Mouse (Mus musculus) T-helper 17 cell (primary cell): ENCODE measurements around the gene Cdyl.

Source experiments
- in situ Hi-C, 2 experiments: fragments of 300-600 bp; cut with MboI, MseI; formaldehyde crosslinking; loops; 1 replicate in 1 of 2; 2 replicates in 1 of 2; pipeline ENCODE4 v1.15.1; 2025; ENCODE audit warnings: high pct_unique_total_duplicates in 2 of 2

Gene Cdyl

DNA sequence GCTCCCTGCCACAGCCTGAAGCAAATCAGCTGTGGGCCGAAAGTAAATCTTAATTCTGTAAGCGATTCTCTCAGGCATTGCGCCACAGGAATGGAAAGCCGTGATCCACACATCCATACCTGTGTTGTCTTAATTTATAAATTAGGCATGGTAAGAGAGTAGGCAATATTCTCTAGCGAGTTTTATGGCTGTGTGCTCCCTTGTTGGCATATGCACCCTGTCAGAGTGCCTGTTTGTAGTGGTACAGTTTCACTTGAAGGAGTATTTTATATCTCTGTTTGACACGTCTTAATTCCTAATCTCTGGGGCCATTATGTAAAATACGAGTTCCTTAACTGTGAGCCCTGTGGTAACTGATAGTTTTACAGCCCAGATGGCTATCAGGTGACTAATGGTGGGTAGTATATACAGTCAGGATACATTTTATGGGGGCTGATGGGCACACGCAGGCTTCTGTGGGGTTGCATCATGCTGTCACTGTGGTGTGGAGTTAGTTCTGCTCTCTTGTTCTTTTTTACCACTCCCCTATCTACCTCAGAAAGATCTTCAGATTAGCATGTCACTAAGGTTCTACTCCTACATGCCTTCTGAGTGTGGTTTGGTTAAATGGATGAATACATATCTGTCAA is 96.1 kb downstream of the Cdyl start:
- in situ Hi-C loops = no loop called here

DNA sequence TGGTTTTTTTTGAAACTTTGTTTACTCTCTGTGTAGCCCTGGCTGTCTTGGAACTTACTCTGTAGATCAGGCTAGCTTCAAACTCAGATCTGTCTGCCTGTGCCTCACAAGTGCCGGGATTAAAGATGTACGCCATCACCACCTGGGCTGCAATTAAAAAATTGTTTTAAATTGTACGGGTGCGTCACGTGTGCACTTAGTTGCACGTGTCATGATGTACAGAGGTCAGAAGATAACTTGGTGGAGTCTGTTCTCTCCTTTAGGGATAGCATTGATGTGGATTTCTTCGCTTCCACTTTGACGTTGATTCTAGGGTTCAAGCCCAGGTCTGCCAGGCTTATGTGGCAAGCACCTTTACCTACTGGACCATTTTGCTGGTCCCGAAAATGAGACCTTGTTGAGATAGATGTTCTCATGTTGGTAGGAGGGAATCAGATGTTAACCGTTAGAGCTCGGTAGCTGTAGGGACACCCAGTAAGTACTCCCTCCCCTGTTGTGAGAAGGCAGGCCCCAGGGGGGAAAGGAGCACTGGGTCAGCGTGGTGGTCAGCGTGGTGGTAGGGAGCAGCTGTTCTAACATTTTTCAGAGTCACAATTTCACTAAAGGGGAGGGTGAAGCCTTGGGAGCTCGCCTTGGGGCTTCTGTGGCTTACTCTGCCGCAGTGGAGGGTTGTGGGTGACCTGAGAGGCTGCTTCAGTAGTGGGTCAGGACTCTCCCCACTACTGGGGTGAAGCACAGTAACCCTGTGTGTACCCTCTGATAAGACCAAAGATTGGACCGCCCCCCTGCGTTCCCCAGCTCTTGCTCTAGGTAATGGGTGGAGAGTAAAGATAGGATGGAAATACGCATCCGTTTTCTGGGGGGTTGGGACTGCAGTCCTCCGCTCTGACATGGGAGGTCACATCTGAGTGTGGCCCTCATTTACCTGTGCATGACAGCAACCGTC is 97.0 kb downstream of the Cdyl start:
- in situ Hi-C loops = no loop called here

DNA sequence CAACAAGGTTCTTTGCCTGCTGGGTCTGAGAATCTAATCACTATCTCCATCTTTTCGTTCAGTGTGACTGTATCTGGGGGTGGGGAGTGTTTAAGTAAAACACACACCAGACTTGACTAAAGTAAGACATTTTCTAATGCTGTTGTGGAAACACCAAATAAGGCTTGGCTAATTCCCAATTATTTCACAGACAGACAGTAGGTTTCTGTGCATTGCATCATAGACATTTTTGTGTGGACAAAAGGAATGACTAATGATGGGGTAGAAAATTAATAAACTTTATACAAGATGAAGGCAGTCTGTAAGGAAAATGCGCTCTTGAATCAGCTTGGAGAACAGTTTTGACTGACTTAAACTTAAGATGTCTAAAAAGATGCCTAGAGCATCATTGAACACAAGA is 100.7 kb downstream of the Cdyl start:
- in situ Hi-C loops = no loop called here

DNA sequence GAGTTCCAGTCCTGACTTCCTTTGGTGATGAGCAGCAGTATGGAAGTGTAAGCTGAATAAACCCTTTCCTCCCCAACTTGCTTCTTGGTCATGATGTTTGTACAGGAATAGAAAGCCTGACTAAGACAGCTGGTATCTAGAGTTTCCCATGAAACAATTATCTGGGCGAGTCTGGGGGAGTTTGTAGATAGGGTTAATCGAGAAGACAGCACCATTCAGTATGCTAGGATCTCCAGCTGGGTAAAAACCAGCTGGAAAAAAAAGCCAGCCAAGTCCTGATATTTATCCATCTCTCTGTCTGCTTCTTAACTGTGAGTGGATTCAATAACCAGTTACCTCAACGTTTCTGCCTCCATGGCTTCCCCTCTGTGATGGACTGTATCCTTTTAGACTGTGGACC is 104.9 kb downstream of the Cdyl start:
- in situ Hi-C loops = no loop called here

DNA sequence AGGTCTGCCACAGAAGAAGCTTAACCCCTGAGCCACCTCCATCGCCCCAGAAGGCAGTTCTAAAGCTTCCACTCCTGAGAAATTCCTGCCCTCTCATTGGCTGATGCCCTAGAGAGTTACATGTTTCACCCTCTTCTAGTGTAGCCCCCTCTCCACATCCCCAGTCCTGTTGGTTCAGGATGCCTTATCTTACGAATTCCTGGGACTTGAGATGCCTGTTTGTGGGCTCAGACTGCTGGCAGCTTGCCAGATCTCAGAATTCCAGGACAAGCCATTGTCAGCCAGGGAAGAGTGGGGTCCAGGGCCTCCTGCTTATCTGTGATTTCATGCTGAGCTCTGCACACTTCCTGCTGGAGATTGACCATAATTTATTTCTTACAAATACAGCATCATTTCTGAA is 106.2 kb downstream of the Cdyl start:
- in situ Hi-C loops = no loop called here

DNA sequence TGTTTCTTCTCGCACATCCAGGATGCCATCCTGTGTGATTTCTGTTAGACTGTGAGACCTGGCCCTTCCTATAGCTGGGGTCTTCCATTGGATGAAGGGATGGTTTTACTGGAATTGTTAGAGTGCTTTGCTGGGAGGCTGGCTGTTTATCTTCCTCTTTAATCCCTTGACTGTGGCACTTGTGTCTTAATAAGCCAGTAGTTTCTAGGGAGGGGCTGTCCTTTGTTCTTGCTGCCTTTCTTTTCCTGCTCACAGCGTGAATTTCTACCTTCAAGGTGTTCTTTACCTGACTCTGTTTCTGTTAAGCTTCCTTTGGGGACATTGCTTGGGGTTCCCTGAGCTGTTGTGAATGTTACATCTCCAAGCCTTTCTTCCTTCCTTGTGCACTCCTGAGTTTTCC is 110.0 kb downstream of the Cdyl start:
- in situ Hi-C loops = no loop called here

DNA sequence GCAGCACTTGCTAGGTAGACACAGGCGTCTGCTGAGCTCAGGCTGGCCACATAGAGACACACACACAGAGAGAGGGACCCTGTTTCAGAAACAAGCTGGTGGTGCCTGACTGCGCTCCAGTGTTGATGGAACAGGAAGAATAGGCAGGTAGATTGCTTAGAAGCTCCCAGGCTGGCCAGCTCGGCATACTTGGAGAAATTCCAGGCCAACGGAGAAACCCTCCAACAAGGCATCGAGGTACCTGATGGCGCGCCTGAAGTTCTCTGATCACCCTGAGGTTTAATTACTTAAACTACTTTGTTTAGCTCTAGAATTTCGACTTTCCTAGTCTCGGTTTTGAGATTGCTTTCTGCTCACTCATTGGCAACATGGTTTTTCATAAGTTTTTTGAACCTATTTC is 110.8 kb downstream of the Cdyl start:
- in situ Hi-C loops = no loop called here

DNA sequence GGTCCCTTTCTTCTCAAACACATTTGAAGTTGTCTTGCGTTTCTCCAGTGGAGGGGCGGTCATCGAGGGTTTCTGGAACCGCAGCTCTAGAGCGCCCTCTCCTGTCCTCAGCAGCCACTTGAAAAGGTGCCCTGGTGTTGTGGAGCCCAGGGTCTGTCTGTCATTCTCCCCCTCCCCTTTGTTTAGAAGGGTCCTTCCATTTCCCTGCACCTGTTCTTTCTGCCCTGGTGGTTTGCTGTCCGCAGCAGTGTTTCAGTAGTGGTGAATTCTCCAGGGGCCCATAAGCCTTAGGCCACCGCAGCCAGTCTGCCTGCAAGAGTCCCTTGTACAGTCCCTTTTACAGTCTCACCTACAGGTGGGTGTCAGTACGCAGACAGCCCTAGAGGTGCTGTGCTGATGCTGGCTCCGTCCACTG is 112.3 kb downstream of the Cdyl start:
- in situ Hi-C loops = no loop called here

DNA sequence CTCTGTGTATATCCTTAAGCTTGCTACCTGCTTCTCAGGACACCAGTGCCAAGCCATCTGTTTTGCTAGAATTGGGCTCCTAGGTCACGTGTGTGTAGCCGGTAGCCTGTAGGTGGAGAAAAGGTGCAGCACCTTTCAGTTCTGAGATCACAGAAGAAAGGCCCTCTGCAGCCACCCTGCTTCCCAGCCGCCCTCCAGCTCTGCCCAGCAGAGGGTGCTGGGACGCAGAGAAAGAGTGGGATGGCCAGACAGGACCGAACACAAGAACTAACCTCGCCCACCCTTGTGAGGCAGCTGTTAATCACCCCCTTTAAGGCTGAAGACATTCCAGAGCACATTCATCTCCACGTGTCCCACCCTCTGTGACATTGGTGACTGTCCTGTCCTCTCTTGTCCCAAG is 114.1 kb downstream of the Cdyl start:
- in situ Hi-C loops = no loop called here

DNA sequence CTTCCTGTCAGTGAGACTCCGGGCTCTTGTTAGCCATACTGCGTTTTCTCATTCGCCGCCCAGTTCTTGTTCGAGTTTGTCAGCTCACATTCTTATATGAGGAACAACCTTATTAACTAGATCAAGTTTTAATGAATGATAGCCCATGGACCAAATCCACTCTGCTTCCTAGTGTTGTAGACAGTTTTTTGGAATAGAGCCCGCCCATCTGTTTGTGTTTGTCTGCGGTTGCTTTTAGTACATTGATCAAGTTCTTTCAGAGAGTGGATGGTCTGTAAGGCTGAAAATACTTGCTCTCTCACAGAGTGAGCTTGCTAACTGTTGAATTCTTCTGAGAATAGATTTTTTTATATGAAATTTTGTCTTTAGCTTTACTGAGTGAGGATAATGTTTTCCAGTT is 116.5 kb downstream of the Cdyl start:
- in situ Hi-C loops = no loop called here

DNA sequence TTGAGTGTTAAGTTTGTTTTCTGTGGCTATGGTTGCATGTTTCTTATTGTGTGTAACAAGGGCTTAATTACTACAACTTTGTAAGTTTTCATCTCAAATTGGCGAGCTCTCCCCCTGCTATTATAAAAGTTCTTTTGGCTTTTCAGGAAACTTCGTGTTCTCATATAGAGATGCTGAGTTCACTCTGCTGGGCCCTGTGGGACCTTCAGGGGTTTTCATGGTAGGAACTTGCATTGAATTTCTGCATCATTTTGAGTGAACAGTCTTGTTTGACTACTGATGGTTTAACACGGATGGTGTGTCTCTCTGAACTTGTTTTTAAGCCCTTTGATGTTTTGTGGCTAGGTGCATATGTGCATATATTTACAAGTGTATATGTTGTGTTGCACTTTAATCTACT is 121.1 kb downstream of the Cdyl start:
- in situ Hi-C loops = no loop called here

DNA sequence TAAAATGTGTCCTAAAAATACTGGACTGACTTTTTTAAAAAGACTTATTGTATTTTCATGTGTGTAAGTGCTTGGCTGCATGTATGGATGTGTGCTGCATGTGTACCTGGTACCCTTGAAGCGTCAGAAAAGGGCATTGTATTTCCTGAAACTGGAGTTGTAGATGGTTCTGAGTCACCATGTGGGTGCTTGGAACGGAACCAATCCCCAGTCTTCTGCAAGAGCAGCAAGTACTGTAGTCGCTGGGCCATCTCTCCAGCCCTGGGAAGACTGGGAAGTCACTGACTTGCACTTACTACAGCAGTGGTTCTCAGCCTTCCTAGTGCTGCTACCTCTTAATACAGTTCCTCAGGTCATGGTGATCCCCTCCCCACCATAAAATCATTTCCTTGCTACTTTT is 122.1 kb downstream of the Cdyl start:
- in situ Hi-C loops = no loop called here

DNA sequence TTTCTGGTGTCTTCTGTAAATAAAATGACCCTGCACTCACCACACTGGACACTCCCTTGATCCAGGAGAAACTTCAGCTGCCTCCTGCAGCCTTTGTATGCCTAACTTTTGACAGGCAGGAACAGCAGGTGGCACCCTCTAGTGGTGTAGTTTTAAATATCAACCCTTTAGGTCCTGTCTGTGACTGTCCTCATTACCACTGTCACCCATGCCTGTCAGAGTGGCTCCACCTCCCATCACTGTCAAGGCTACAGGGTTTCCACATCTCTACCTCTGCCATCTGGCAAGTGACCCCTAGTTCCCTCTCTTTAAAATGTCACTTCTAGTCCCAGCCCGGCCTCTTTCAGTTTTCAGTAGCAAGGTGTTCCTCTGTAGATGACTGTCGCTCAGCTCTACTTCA is 123.3 kb downstream of the Cdyl start:
- in situ Hi-C loops = no loop called here

DNA sequence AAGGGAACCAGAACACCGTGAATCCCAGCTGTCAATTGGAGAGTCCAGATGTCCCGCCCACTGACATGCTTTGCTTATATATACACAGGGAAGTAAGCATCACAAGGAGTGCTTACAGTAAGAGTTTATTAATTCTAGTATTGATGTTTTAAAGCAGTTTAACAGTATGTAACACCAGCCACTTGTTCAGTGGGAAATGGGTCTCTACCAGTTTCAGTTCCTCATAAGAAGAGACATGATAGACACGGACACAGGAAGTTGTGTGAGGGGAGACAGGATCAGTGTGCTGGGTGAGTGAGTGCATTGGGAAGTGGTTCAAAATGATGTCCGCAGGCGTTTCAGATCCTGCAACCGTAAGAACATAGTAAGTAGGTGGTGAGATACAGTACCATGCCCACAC is 123.9 kb downstream of the Cdyl start:
- in situ Hi-C loops = no loop called here

DNA sequence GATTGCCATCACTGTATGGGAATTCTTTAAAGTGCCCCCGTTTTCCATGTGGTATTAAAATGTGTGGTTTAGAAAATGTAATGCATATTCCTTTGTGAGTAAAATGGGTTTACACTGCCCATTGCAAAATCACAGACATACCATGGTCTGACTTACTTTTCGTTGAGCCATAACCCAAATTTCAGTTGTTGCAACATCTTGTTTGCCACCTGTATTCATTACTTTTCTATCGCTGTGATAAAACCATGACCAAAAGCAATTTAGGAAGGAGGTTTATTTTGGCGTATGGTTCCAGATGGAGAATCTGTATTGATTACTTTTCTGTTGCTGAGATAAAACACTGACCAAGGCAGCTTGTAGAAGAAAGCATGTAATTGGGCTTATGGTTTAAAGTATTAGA is 124.6 kb downstream of the Cdyl start:
- in situ Hi-C loops = no loop called here

DNA sequence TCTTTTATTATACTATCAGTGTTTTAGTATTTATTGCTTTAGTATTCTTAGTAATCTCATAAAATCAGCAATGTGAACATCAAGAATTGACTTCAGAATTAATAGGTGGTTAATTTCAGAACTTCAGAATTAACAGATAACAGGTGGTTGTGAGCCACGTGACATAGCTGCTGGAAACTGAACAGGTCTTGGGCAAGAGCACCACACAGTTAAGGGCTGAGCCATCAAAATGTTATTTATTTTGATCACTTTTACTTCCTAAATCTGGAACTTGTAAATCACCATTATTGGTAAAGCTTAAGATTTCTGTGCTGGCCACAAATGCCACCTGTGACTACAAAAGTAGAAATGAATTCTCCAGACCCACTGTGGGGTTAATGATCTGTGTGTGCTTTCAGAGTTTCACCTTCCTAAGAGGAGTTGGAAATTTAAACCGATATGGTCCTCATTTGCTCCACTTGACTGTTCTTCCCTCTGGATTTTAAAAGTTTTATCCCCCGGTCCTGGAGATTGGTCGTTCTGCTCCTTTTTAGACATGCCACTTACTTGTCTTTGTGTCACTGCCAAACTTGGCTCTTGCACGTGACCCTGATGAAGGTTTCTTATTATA is 125.8 kb downstream of the Cdyl start:
- in situ Hi-C loops = no loop called here

DNA sequence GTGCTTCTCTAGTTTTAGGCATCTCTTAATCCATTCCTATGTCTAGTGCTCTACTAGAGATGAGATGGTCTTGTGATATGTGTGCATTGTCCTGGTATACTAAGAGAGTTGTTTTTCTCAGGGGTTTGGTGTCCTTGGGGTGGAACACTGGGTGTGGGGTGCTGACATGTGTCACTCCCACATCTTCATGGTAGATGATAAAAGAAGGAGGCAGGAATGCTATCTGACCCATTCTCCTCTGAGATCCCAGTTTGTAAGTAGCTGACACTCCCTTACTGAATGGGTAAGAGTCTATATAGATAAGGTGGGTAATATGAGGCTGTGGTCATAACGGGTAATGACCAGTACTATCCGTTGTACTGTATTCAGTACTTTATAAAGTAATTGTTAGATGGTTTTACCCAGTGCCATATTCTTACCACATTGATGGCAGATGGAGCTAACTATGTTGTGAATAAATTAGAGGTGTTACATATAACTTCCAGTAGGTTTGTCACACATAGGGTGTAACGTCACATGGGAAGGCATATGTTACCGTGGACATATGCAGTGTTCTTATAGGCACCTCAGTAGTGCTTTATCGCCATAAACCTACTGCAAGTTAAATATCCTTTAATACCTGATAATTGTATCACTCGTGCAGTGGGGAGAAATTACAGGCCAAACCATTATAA is 127.2 kb downstream of the Cdyl start:
- in situ Hi-C loops = no loop called here

DNA sequence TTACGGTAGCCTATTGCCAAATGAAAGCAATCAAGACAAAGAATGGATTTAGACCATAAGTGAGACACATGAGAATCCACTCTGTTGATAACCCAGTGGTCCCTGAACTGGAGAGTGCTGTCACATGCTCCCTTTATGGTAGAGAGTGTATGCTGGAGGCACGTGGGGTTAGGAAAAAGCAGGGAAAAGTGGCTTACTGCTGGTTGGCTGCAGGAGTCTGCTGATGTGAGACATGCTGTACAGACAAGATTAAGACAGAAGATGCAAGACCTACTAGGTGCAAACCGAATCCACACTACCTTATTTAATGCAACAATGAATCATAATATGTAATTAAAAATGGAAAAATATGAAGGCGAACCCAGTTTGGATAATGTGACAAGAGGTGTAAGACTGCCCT is 129.9 kb downstream of the Cdyl start:
- in situ Hi-C loops = no loop called here

DNA sequence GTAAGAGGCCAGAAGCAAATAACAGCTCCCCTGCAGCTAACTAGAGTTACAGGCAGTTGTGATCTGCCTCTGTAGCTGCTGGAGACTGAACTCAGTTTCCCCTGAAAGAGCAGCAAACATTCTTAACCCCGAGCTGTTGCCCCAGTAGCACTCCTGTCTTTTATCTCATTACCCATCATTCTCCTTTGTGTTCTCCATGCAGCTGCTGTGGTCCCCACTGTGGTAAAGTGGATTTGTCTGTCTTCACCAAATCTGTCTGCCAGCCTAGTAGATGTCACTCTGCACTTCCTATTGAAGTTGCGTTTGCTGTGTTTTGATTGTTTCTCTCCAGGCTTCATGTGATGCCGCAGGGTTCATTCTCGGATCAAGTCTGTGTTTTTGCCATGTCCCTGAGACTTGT is 130.8 kb downstream of the Cdyl start:
- in situ Hi-C loops = loop anchor here in 1 of 2 experiments (10.0 kb wide), 1 partner anchor 1144 kb away; no protein-coding TSS in a partner anchor

DNA sequence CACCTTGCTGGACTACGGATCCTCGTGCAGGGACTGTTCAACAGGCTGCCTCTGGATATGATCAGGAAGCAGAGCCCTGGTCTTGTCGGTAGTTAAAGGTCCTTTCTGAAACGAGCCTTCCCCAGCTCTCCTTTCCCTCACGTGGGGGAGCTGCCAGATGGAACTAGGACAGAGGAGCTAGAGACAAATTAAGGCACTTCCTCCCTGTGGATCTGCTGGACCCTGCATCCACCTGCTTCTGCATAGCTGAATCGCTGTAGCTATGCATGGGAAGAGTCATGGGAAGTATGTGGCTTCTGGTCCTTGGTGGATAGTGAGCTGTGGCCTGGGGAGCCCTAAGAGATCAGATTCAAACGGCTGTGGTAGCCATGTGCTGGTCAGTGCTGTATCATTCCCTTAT is 134.7 kb downstream of the Cdyl start:
- in situ Hi-C loops = loop anchor here in 1 of 2 experiments (10.0 kb wide), 1 partner anchor 1140 kb away; no protein-coding TSS in a partner anchor

DNA sequence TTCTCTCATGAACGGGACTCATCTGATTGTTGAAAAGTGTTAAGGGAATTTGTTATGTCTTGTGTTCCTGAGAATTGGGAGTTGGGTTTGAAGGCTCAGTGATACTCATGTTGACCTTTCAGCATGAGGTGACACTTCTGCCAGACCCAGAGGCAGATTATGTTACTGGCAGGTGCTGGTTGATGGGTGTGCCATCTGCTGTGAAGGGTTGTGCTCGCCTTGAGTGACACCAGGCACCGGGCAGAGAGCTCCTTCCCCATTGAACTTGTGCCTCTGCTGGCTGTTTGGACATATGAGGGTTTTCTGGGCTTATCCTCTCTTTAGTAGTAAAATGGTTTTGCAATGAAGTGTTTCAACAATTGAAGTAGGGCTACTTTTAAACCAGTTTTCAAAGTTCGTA is 135.1 kb downstream of the Cdyl start:
- in situ Hi-C loops = loop anchor here in 1 of 2 experiments (10.0 kb wide), 1 partner anchor 1140 kb away; no protein-coding TSS in a partner anchor

DNA sequence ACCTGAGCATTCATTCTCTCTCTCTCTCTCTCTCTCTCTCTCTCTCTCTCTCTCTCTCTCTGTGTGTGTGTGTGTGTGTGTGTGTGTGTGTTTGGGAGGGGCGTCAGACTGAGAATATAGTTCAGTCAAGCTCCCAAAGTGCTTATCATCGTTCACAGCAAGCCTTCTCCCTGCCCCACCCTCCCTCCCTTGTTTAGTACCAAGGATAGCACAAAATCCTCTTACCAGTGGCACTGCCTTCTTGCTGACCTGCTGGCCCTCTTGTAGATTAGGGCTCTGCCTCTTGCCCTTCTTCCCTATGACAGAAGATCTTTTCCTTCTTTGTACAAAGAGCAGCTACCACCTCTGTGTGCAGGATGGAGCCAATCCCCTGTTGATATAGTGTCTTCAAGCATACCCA is 136.3 kb downstream of the Cdyl start:
- in situ Hi-C loops = loop anchor here in 1 of 2 experiments (10.0 kb wide), 1 partner anchor 1139 kb away; no protein-coding TSS in a partner anchor
